Mouse (Mus musculus): Measurements from ENCODE around the gene Pced1b. TPM values are rescaled to one million over a fixed set of nuclear protein-coding genes. Genes with fewer than 3 reads are reported as not detected.
A peak's percentile ranks its signal among the peaks of the same experiment; 100 is the strongest.

The Pced1b gene
- total and polyA plus RNA-seq, 3 experiments, result 3.6 to 3.9 (median 3.8) TPM

DNA sequence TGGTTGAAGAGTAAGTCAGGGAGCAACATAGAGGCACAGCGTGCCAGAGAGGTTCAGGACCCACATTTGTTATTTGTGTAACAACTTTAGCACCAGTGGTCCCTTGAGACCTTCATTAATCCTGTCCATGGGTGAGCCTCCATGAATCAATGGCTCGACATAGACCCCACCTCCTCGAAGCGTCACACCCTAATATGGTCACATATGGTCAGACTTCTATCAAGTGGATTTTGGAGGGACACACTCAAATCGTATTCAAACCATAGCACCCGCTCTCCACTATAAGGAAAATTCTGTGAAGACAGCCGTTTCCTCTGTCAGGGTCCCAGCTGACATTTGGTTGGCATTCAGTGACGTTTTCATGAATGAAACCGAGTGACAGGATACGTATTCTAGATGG is 2.4 kb downstream of the Pced1b start:
- no peak for DNase-seq
- Histone ChIP-seq H3K27ac (no peak overlapping the region), H3K4me1 (ENCODE audit: control insufficient read depth, insufficient read depth, low read length) (no peaks in the 10 kb centered on the region), H3K79me2 (replicated peaks; ENCODE audit: control insufficient read depth, insufficient read depth, low read length) (no peaks in the 10 kb centered on the region), H3K4me3 (no peak overlapping the region), H3K27me3 (ENCODE audit: control insufficient read depth, insufficient read depth, low read length) (no peaks in the 10 kb centered on the region; the same call in 1 of the 2 replicates), H3K36me3 (ENCODE audit: control insufficient read depth, insufficient read depth, low read length) (no peaks in the 10 kb centered on the region), H3K9ac (ENCODE audit: low read depth, low read length) (no peak overlapping the region)
- no peak for TF ChIP-seq CTCF (IDR thresholded peaks at IDR 0.05)
- no peak for TF ChIP-seq EP300 (IDR thresholded peaks at IDR 0.05; ENCODE audit: insufficient read depth, low read depth, low read length)
- TF ChIP-seq POLR2A (IDR thresholded peaks at IDR 0.05; ENCODE audit: insufficient read depth, low read depth, low read length), result no peak
- 95% methylated on average over 10 of the region's 10 CpGs for WGBS
- intact Hi-C loops (cut with DNase I), result loop anchor here (5.0 kb wide), 4 partner anchors 78 to 713 kb away; partner anchors contain the start of gene Tmem106c

DNA sequence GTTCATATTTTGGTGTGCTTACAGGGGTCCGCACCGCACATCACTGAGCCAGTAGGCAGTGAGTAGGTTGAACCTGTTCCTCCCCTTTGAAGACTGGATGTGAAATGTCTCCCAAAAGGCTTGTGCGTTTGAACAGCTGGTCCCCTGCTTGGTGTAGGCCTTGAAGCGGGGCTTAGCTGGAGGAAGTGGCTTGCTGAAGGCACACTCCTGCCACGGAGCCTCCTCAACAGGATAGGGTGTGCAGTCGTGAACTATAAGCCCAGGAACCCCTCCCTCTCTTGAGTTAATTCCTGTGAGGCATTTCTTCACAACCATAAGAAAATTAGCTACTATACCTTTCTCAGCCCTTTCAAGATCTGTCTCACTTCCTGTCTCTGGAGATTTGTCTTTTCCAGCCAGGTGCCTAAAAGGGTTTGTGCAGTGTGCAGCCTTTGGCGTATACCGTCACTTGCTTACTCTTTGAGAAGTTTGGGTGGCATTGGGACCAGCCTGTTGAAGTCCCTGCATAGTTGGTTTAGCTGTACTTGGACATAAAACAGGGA is 5.7 kb downstream of the Pced1b start:
- no peak overlapping the region for H3K4me3 ChIP-seq
- H3K4me1 ChIP-seq (ENCODE audit: control insufficient read depth, insufficient read depth, low read length), result peaks cover 4% of the 10 kb centered on the region
- no peak overlapping the region for H3K27ac ChIP-seq
- no peak overlapping the region for H3K9ac ChIP-seq (ENCODE audit: low read depth, low read length)
- no peak for DNase-seq
- intact Hi-C loops (cut with DNase I), result no loop called here
- no peaks in the 10 kb centered on the region for H3K79me2 ChIP-seq (replicated peaks; ENCODE audit: control insufficient read depth, insufficient read depth, low read length)
- no peaks in the 10 kb centered on the region for H3K27me3 ChIP-seq (ENCODE audit: control insufficient read depth, insufficient read depth, low read length)
- no peaks in the 10 kb centered on the region for H3K36me3 ChIP-seq (ENCODE audit: control insufficient read depth, insufficient read depth, low read length)
- TF ChIP-seq POLR2A (IDR thresholded peaks at IDR 0.05; ENCODE audit: insufficient read depth, low read depth, low read length) (no peak), CTCF (IDR thresholded peaks at IDR 0.05) (no peak), EP300 (IDR thresholded peaks at IDR 0.05; ENCODE audit: insufficient read depth, low read depth, low read length) (no peak)
- WGBS, result 77% methylated on average over 8 of the region's 8 CpGs

DNA sequence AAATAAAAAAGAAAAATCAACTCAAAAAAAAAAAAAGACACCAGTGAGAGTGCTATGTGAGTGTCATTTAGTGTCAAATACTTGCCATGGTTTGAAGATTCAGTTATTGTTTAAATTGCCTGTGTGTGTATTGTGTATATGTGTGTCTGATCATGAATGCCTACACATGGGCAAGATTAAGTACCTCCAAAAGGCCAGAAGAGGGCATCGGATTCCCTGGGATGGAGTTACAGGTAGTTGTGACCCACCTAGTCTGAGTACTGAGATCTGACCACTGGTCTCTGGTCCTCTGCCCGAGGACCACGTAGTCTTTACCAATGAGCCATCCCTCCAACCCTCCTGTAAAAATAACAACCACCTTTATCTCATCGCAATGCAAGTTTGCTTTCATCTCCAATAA is 7.5 kb downstream of the Pced1b start:
- Histone ChIP-seq H3K4me3 (no peak overlapping the region), H3K36me3 (ENCODE audit: control insufficient read depth, insufficient read depth, low read length) (no peaks in the 10 kb centered on the region), H3K4me1 (ENCODE audit: control insufficient read depth, insufficient read depth, low read length) (peaks cover 5% of the 10 kb centered on the region), H3K27me3 (ENCODE audit: control insufficient read depth, insufficient read depth, low read length) (no peaks in the 10 kb centered on the region), H3K79me2 (replicated peaks; ENCODE audit: control insufficient read depth, insufficient read depth, low read length) (no peaks in the 10 kb centered on the region), H3K27ac (no peak overlapping the region), H3K9ac (ENCODE audit: low read depth, low read length) (no peak overlapping the region)
- 93% methylated on average over 4 of the region's 4 CpGs for WGBS
- no peak for DNase-seq
- intact Hi-C loops (cut with DNase I), result no loop called here
- no peak for TF ChIP-seq POLR2A (IDR thresholded peaks at IDR 0.05; ENCODE audit: insufficient read depth, low read depth, low read length)
- peak; percentile 29 for TF ChIP-seq CTCF (IDR thresholded peaks at IDR 0.05)
- no peak for TF ChIP-seq EP300 (IDR thresholded peaks at IDR 0.05; ENCODE audit: insufficient read depth, low read depth, low read length)

DNA sequence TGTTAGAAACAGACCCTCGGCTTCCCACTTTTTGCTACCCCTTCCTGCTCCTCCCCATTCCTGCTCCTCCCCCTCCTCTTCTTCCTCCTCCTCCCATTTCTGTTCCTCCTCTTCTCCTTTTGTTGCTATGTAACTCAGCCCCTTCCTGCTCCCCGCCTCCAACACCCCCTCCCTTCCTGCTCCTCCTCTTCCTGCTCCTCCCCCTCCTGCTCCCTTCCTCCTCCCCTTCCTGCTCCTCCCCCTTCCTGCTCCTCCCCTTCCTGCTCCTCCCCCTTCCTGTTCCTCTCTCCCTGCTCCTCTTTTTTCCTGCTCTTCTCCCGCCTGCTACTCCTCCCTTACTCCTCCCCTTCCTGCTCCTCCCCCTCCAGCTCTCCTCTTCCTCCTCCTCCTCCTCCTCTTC is 8.9 kb downstream of the Pced1b start:
- Histone ChIP-seq H3K27me3 (ENCODE audit: control insufficient read depth, insufficient read depth, low read length) (no peaks in the 10 kb centered on the region), H3K4me1 (ENCODE audit: control insufficient read depth, insufficient read depth, low read length) (peaks cover 6% of the 10 kb centered on the region), H3K79me2 (replicated peaks; ENCODE audit: control insufficient read depth, insufficient read depth, low read length) (no peaks in the 10 kb centered on the region), H3K27ac (no peak overlapping the region), H3K4me3 (no peak overlapping the region), H3K36me3 (ENCODE audit: control insufficient read depth, insufficient read depth, low read length) (no peaks in the 10 kb centered on the region), H3K9ac (ENCODE audit: low read depth, low read length) (no peak overlapping the region)
- TF ChIP-seq EP300 (IDR thresholded peaks at IDR 0.05; ENCODE audit: insufficient read depth, low read depth, low read length), result no peak
- no peak for TF ChIP-seq CTCF (IDR thresholded peaks at IDR 0.05)
- no peak for TF ChIP-seq POLR2A (IDR thresholded peaks at IDR 0.05; ENCODE audit: insufficient read depth, low read depth, low read length)
- intact Hi-C loops (cut with DNase I), result no loop called here
- WGBS, result 70% methylated on average over 3 of the region's 3 CpGs
- no peak for DNase-seq

DNA sequence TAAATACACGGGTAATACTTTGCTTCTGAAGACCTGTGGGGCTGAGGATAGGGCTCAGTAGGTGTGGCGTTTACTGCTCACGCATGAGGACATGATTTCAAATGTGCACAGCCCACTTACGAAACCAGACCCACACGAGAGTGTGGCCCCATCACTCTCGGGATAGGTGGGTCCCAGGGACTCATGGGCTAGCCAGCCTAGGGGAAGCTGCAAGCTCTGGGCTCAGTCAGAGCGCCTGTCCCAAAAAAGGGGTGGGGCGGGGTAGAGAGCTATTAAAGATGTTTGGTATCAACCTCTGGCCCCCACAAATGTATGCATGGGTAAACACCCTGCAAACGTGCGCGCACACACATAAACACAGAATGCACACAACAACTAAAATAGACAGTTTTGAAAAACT is 9.5 kb downstream of the Pced1b start:
- WGBS, result 93% methylated on average over 11 of the region's 11 CpGs
- Histone ChIP-seq H3K27ac (no peak overlapping the region), H3K4me3 (no peak overlapping the region), H3K4me1 (ENCODE audit: control insufficient read depth, insufficient read depth, low read length) (peaks cover 6% of the 10 kb centered on the region), H3K9ac (ENCODE audit: low read depth, low read length) (no peak overlapping the region), H3K27me3 (ENCODE audit: control insufficient read depth, insufficient read depth, low read length) (no peaks in the 10 kb centered on the region), H3K36me3 (ENCODE audit: control insufficient read depth, insufficient read depth, low read length) (no peaks in the 10 kb centered on the region), H3K79me2 (replicated peaks; ENCODE audit: control insufficient read depth, insufficient read depth, low read length) (no peaks in the 10 kb centered on the region)
- no peak for DNase-seq
- intact Hi-C loops (cut with DNase I), result no loop called here
- TF ChIP-seq CTCF (IDR thresholded peaks at IDR 0.05) (no peak), EP300 (IDR thresholded peaks at IDR 0.05; ENCODE audit: insufficient read depth, low read depth, low read length) (no peak), POLR2A (IDR thresholded peaks at IDR 0.05; ENCODE audit: insufficient read depth, low read depth, low read length) (no peak)

DNA sequence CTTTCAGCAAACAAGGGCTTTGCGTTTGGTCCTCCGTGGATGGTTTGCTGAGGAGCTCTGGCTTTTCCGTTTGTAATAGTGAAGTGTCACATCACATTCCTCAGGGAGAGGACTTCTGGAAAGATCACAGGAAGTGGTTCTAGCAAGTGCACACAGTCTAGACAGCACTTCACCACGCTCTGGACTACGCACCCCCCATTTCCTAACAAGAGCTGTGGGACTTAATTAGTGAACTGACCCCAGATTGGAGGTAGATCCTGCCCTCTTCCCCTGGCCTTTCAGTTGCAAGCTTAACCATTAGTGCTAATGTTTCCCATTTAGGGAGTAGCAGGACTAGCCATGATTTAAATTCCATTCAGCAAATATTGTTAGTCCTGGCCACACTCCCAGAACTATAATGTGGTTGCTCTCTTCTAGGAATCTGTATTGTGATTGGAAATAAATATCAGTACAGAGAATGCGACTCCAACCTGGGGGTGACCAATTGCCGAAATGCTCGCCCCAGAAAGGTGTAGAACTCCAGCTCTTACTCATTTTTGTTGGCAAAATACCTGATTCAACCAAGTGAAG is 10.4 kb downstream of the Pced1b start:
- peaks cover 6% of the 10 kb centered on the region for H3K4me1 ChIP-seq (ENCODE audit: control insufficient read depth, insufficient read depth, low read length)
- intact Hi-C loops (cut with DNase I), result no loop called here
- no peak overlapping the region; the same call in 1 of the 2 replicates for H3K27ac ChIP-seq
- H3K9ac ChIP-seq (ENCODE audit: low read depth, low read length), result no peak overlapping the region
- H3K36me3 ChIP-seq (ENCODE audit: control insufficient read depth, insufficient read depth, low read length), result no peaks in the 10 kb centered on the region
- DNase-seq, result no peak
- no peaks in the 10 kb centered on the region for H3K27me3 ChIP-seq (ENCODE audit: control insufficient read depth, insufficient read depth, low read length)
- no peak overlapping the region for H3K4me3 ChIP-seq
- no peaks in the 10 kb centered on the region for H3K79me2 ChIP-seq (replicated peaks; ENCODE audit: control insufficient read depth, insufficient read depth, low read length)
- 39% methylated on average over 8 of the region's 8 CpGs for WGBS
- TF ChIP-seq CTCF (IDR thresholded peaks at IDR 0.05), result no peak
- no peak for TF ChIP-seq EP300 (IDR thresholded peaks at IDR 0.05; ENCODE audit: insufficient read depth, low read depth, low read length)

Data from heart, adult 2 months (tissue).